In genomic region chr3:112952227-112952626, GRCm38 (mm10) we compare ENCODE assay signal across 25 mouse cellular contexts.
DNase-seq lines count a peak whose midpoint lies in the region; ATAC-seq and TF ChIP-seq lines count a peak whose summit lies in the region.
"Had no signal": no experiment of that assay in that cellular context is flagged by ENCODE, and none has a peak within 500 bp of the region (broad histone marks: within the 10 kb centered on the region; RNA-seq: fewer than 3 reads in every experiment).

No protein-coding gene starts in this region.

- no peak overlapping the region for H3K9ac ChIP-seq in forebrain, embryonic 12.5 days
- no peak overlapping the region for H3K9ac ChIP-seq in forebrain, embryonic 16.5 days (replicated peaks; ENCODE audit: low read depth, low read length)
- H3K9ac ChIP-seq in midbrain, embryonic 11.5 days (ENCODE audit: low read length): no peak overlapping the region
- no peak overlapping the region for H3K9ac ChIP-seq in midbrain, embryonic 16.5 days (ENCODE audit: low read depth, low read length)
- no peak overlapping the region for H3K9ac ChIP-seq in ES-E14 (ENCODE audit: insufficient read depth, low read depth, low read length, poor library complexity, severe bottlenecking)
- no peak overlapping the region for H3K9ac ChIP-seq in forebrain, embryonic 14.5 days (ENCODE audit: low read length)
- H3K9ac ChIP-seq: liver, embryonic 13.5 days; neural tube, embryonic 12.5 days had no signal

- H3K4me1 ChIP-seq in forebrain, embryonic 12.5 days: no peaks in the 10 kb centered on the region
- H3K4me1 ChIP-seq in forebrain, embryonic 16.5 days (replicated peaks; ENCODE audit: control insufficient read depth, insufficient read depth, low read length): no peaks in the 10 kb centered on the region
- H3K4me1 ChIP-seq in midbrain, embryonic 11.5 days (ENCODE audit: control insufficient read depth, insufficient read depth, low read length): no peaks in the 10 kb centered on the region
- H3K4me1 ChIP-seq in midbrain, embryonic 16.5 days (ENCODE audit: control insufficient read depth, insufficient read depth, low read length): no peaks in the 10 kb centered on the region
- H3K4me1 ChIP-seq in ES-E14 (ENCODE audit: control insufficient read depth in 2 of 2, insufficient read depth in 2 of 2, low read length in 2 of 2, poor library complexity in 1 of 2): peaks cover 0 to 11% of the 10 kb centered on the region in 2 experiments; a peak in 3 of 4 replicates
- H3K4me1 ChIP-seq in forebrain, embryonic 14.5 days (ENCODE audit: control insufficient read depth, insufficient read depth, low read length): no peaks in the 10 kb centered on the region
- H3K4me1 ChIP-seq: liver, embryonic 13.5 days; megakaryocyte, embryonic 14.5 days; neural tube, embryonic 12.5 days had no signal

- peak; percentile 82; the same call in 1 of the 2 replicates for ATAC-seq in forebrain, embryonic 12.5 days (ENCODE audit: low FRiP score)
- no peak for ATAC-seq in forebrain, embryonic 16.5 days
- ATAC-seq in midbrain, embryonic 11.5 days (ENCODE audit: low FRiP score): peak; percentile 76; the same call in 1 of the 2 replicates
- no peak for ATAC-seq in midbrain, embryonic 16.5 days
- ATAC-seq in forebrain, embryonic 14.5 days: peak; percentile 84; the same call in 1 of the 2 replicates
- ATAC-seq: CD4-positive, CD25-positive, alpha-beta regulatory T cell, adult 4 months; inflammation-experienced regulatory T-cells, adult 6 months had no signal

- no peak overlapping the region for H3K27ac ChIP-seq in forebrain, embryonic 12.5 days
- no peak overlapping the region for H3K27ac ChIP-seq in forebrain, embryonic 16.5 days (ENCODE audit: low read length)
- H3K27ac ChIP-seq in midbrain, embryonic 11.5 days (ENCODE audit: low read depth, low read length): no peak overlapping the region
- H3K27ac ChIP-seq in midbrain, embryonic 16.5 days (ENCODE audit: low read length): no peak overlapping the region
- no peak overlapping the region; the same call in 1 of the 2 replicates for H3K27ac ChIP-seq in ES-E14 (ENCODE audit: insufficient read depth, low read depth, low read length, poor library complexity, severe bottlenecking)
- H3K27ac ChIP-seq in forebrain, embryonic 14.5 days (ENCODE audit: low read depth, low read length): no peak overlapping the region
- H3K27ac ChIP-seq: heart, adult 2 months; left cerebral cortex, adult 2 months; liver, embryonic 13.5 days; neural tube, embryonic 12.5 days had no signal

- no peaks in the 10 kb centered on the region for H3K9me3 ChIP-seq in forebrain, embryonic 12.5 days
- no peaks in the 10 kb centered on the region for H3K9me3 ChIP-seq in forebrain, embryonic 16.5 days (ENCODE audit: control insufficient read depth, low read length)
- no peaks in the 10 kb centered on the region for H3K9me3 ChIP-seq in midbrain, embryonic 11.5 days (ENCODE audit: control insufficient read depth, low read length)
- H3K9me3 ChIP-seq in midbrain, embryonic 16.5 days (replicated peaks; ENCODE audit: control insufficient read depth, low read length, poor library complexity, severe bottlenecking): no peaks in the 10 kb centered on the region
- H3K9me3 ChIP-seq in ES-E14 (ENCODE audit: control insufficient read depth, insufficient read depth, low read depth, low read length): no peaks in the 10 kb centered on the region
- H3K9me3 ChIP-seq in forebrain, embryonic 14.5 days (replicated peaks; ENCODE audit: control insufficient read depth, low read length): no peaks in the 10 kb centered on the region
- H3K9me3 ChIP-seq: liver, embryonic 13.5 days; megakaryocyte, embryonic 14.5 days; neural tube, embryonic 12.5 days had no signal

- intact Hi-C loops in heart, postnatal 14 days (cut with DNase I): no loop called here

- in situ Hi-C loops in ES-E14 (cut with MboI; ENCODE audit: low sequenced_read_pairs in 2 of 2, unreplicated experiment in 2 of 2): no loop called here

- H3K27me3 ChIP-seq in forebrain, embryonic 12.5 days: no peaks in the 10 kb centered on the region
- no peaks in the 10 kb centered on the region for H3K27me3 ChIP-seq in forebrain, embryonic 16.5 days (replicated peaks; ENCODE audit: control insufficient read depth, insufficient read depth, low read length)
- H3K27me3 ChIP-seq in midbrain, embryonic 11.5 days (ENCODE audit: control insufficient read depth, insufficient read depth, low read length): no peaks in the 10 kb centered on the region
- no peaks in the 10 kb centered on the region for H3K27me3 ChIP-seq in midbrain, embryonic 16.5 days (ENCODE audit: control insufficient read depth, insufficient read depth, low read depth, low read length)
- H3K27me3 ChIP-seq in forebrain, embryonic 14.5 days (replicated peaks; ENCODE audit: control insufficient read depth, insufficient read depth, low read length): no peaks in the 10 kb centered on the region
- H3K27me3 ChIP-seq: liver, embryonic 13.5 days; megakaryocyte, embryonic 14.5 days; neural tube, embryonic 12.5 days had no signal

- H3K4me3 ChIP-seq in forebrain, embryonic 12.5 days (replicated peaks): no peak overlapping the region
- H3K4me3 ChIP-seq in forebrain, embryonic 16.5 days (replicated peaks; ENCODE audit: low read length): no peak overlapping the region
- H3K4me3 ChIP-seq in midbrain, embryonic 11.5 days (ENCODE audit: low read depth, low read length): no peak overlapping the region
- no peak overlapping the region for H3K4me3 ChIP-seq in midbrain, embryonic 16.5 days (ENCODE audit: low read depth, low read length)
- H3K4me3 ChIP-seq in ES-E14 (ENCODE audit: insufficient read depth in 1 of 2, low read depth in 1 of 2, low read length in 2 of 2, poor library complexity in 1 of 2, severe bottlenecking in 1 of 2): peak overlapping the region in 1 of 2 experiments; percentile 44; a peak in 1 of 4 replicates
- no peak overlapping the region for H3K4me3 ChIP-seq in forebrain, embryonic 14.5 days (ENCODE audit: low read depth, low read length)
- H3K4me3 ChIP-seq: heart, adult 2 months; left cerebral cortex, adult 2 months; liver, embryonic 13.5 days; megakaryocyte, embryonic 14.5 days; neural tube, embryonic 12.5 days had no signal

- WGBS in forebrain, embryonic 12.5 days: 11% methylated on average over 5 of the region's 5 CpGs
- 11% methylated on average over 5 of the region's 5 CpGs for whole genome bisulfite sequencing in forebrain, embryonic 16.5 days
- 16% methylated on average over 5 of the region's 5 CpGs for WGBS in midbrain, embryonic 11.5 days
- WGBS in midbrain, embryonic 16.5 days: 14% methylated on average over 5 of the region's 5 CpGs
- 7% methylated on average over 5 of the region's 5 CpGs for WGBS in forebrain, embryonic 14.5 days

- peak overlapping the region; percentile 24; the same call in 1 of the 2 replicates for H3K4me2 ChIP-seq in forebrain, embryonic 12.5 days
- no peak overlapping the region for H3K4me2 ChIP-seq in forebrain, embryonic 16.5 days (ENCODE audit: low read length)
- H3K4me2 ChIP-seq in midbrain, embryonic 11.5 days: no peak overlapping the region
- H3K4me2 ChIP-seq in midbrain, embryonic 16.5 days (ENCODE audit: low read length): no peak overlapping the region
- no peak overlapping the region for H3K4me2 ChIP-seq in forebrain, embryonic 14.5 days (ENCODE audit: low read length)
- H3K4me2 ChIP-seq: liver, embryonic 13.5 days; neural tube, embryonic 12.5 days had no signal

- no peaks in the 10 kb centered on the region for H3K36me3 ChIP-seq in forebrain, embryonic 12.5 days (replicated peaks)
- no peaks in the 10 kb centered on the region for H3K36me3 ChIP-seq in forebrain, embryonic 16.5 days (ENCODE audit: control insufficient read depth, insufficient read depth)
- no peaks in the 10 kb centered on the region for H3K36me3 ChIP-seq in midbrain, embryonic 11.5 days (ENCODE audit: control insufficient read depth, insufficient read depth, low read length)
- H3K36me3 ChIP-seq in midbrain, embryonic 16.5 days (ENCODE audit: control insufficient read depth, insufficient read depth, low read length): no peaks in the 10 kb centered on the region
- H3K36me3 ChIP-seq in ES-E14 (ENCODE audit: control insufficient read depth, insufficient read depth, low read length, poor library complexity, severe bottlenecking): no peaks in the 10 kb centered on the region
- H3K36me3 ChIP-seq in forebrain, embryonic 14.5 days (ENCODE audit: control insufficient read depth, insufficient read depth, low read length): no peaks in the 10 kb centered on the region
- H3K36me3 ChIP-seq: liver, embryonic 13.5 days; neural tube, embryonic 12.5 days had no signal

- DNase-seq in midbrain, embryonic 11.5 days (ENCODE audit: low spot score, missing footprints): no peak
- DNase-seq in ES-E14 (ENCODE audit: low read depth, low spot score): peak; percentile 36
- peak; percentile 30 for DNase-seq in forebrain, embryonic 14.5 days (ENCODE audit: low spot score)
- no peak for DNase-seq in heart, postnatal 14 days
- DNase-seq: adrenal gland, postnatal 14 days; cerebellum, adult 8-10 months; cerebellum, postnatal 36 days; gastrocnemius, postnatal 25 days; heart, adult 2 months; heart, postnatal 4 days; kidney, adult 8-10 months; kidney, postnatal 10 days; liver, embryonic 13.5 days; lung, adult 2 months; retina, postnatal 1 day; right cerebral cortex, postnatal 25 days; spleen, adult 18-20 months had no signal

TF ChIP-seq in ES-E14, 5 proteins besides CTCF, POLR2A, EP300 and RAD21:
- TF ChIP-seq ZNF384 (IDR thresholded peaks at IDR 0.05; ENCODE audit: low read depth, low read length): no peak
- no peak for TF ChIP-seq ZC3H11A (IDR thresholded peaks at IDR 0.05; ENCODE audit: borderline replicate concordance, low read depth, low read length)
- TF ChIP-seq MAFK (IDR thresholded peaks at IDR 0.05; ENCODE audit: insufficient read depth, low read depth, low read length): no peak
- no peak for TF ChIP-seq HCFC1 (IDR thresholded peaks at IDR 0.05; ENCODE audit: borderline replicate concordance, insufficient read depth, low read length)
- TF ChIP-seq CHD2 (IDR thresholded peaks at IDR 0.05; ENCODE audit: low read depth, low read length): no peak

Comparison
In these comparisons a context has a peak if more than half of its experiments do, and no peak if none do; other contexts are left out.
1. ATAC-seq: peak in forebrain, embryonic 12.5 days (single experiment), midbrain, embryonic 11.5 days (single experiment) and forebrain, embryonic 14.5 days (single experiment); none in forebrain, embryonic 16.5 days (single experiment) and midbrain, embryonic 16.5 days (single experiment).
2. DNase-seq: peak in ES-E14 (single experiment) and forebrain, embryonic 14.5 days (single experiment); none in midbrain, embryonic 11.5 days (single experiment) and heart, postnatal 14 days (0 of 2).